Mouse (Mus musculus) heart, embryonic 14.5 days (tissue): ENCODE results near the gene Zfhx3. TPM values are rescaled to one million over a fixed set of nuclear protein-coding genes. Genes with fewer than 3 reads are reported as not detected.
A peak's percentile ranks its signal among the peaks of the same experiment; 100 is the strongest.

Experiments
- ATAC-seq: fragments of 200-750 bp; cut with Nextera tagmentation; 2 replicates; pipeline ENCODE4 v1.8.0; 2017; ENCODE audit warnings: low read depth, moderate TSS enrichment; ENCODE audit not compliant: insufficient number of reproducible peaks, insufficient read depth, low FRiP score
- H3K27ac ChIP-seq, 2 experiments: fragments of 200-500 bp in 1 of 2; fragments of 300-500 bp in 1 of 2; sonication (generic) in 1 of 2; replicated peaks in 1 of 2; 2 replicates each; pipeline ENCODE4 v1.5.1; 2012 to 2014; ENCODE audit warnings: low read depth in 2 of 2, low read length in 2 of 2, control low read depth in 1 of 2, mild to moderate bottlenecking in 1 of 2, mixed read lengths in 1 of 2; ENCODE audit not compliant: control insufficient read depth in 1 of 2, insufficient read depth in 1 of 2
- H3K27me3 ChIP-seq: fragments of 300-500 bp; sonication (generic); 2 replicates; pipeline ENCODE4 v1.6.1; 2014; ENCODE audit warnings: mild to moderate bottlenecking, low read length, control low read depth; ENCODE audit not compliant: control insufficient read depth, insufficient read depth
- H3K36me3 ChIP-seq: fragments of 300-500 bp; sonication (generic); 2 replicates; pipeline ENCODE4 v1.6.1; 2014; ENCODE audit warnings: mild to moderate bottlenecking, control low read depth, low read length, mixed read lengths; ENCODE audit not compliant: control insufficient read depth, insufficient read depth
- H3K4me1 ChIP-seq, 2 experiments: fragments of 200-500 bp in 1 of 2; fragments of 300-500 bp in 1 of 2; sonication (generic) in 1 of 2; 2 replicates each; pipeline ENCODE4 v1.6.1; 2012 to 2014; ENCODE audit warnings: low read length in 2 of 2, control low read depth in 1 of 2, mixed read lengths in 1 of 2; ENCODE audit not compliant: control insufficient read depth in 2 of 2, insufficient read depth in 2 of 2
- H3K4me2 ChIP-seq: fragments of 300-500 bp; sonication (generic); 2 replicates; pipeline ENCODE4 v1.6.1; 2014; ENCODE audit warnings: mild to moderate bottlenecking, low read length
- H3K4me3 ChIP-seq, 2 experiments: fragments of 200-500 bp in 1 of 2; fragments of 300-500 bp in 1 of 2; sonication (generic) in 1 of 2; 2 replicates each; pipeline ENCODE4 v1.5.1; 2012 to 2014; ENCODE audit warnings: low read length in 2 of 2, mild to moderate bottlenecking in 2 of 2, control low read depth in 1 of 2, low read depth in 1 of 2, moderate library complexity in 1 of 2; ENCODE audit not compliant: control insufficient read depth in 1 of 2, insufficient read depth in 1 of 2
- H3K9ac ChIP-seq: fragments of 300-500 bp; sonication (generic); 2 replicates; pipeline ENCODE4 v1.6.1; 2014; ENCODE audit warnings: mild to moderate bottlenecking, low read length
- H3K9me3 ChIP-seq: fragments of 300-500 bp; sonication (generic); 2 replicates; pipeline ENCODE4 v1.6.1; 2016; ENCODE audit warnings: low read length, control low read depth; ENCODE audit not compliant: control insufficient read depth
- WGBS: fragments of 180-500 bp; shearing (Covaris S2); extraction: QIAGEN DNeasy Blood & Tissue Kit; methylation state at CpG from one replicate; pipeline ENCODE4 v1.1.7; 2014; 5-methylcytosine and 5-hydroxymethylcytosine counted together
- polyA plus RNA-seq: library from polyadenylated mRNA; unstranded; fragments of >200 nt; fragmentation: Nextera tagmentation; extraction: Ambion mirVana; gene quantifications from 2 replicates; pipeline ENCODE4 v1.2.1, GENCODE M21; 2014

The Zfhx3 gene
- polyA plus RNA-seq, 1 experiment from 2014 or later: 6.4 TPM

DNA sequence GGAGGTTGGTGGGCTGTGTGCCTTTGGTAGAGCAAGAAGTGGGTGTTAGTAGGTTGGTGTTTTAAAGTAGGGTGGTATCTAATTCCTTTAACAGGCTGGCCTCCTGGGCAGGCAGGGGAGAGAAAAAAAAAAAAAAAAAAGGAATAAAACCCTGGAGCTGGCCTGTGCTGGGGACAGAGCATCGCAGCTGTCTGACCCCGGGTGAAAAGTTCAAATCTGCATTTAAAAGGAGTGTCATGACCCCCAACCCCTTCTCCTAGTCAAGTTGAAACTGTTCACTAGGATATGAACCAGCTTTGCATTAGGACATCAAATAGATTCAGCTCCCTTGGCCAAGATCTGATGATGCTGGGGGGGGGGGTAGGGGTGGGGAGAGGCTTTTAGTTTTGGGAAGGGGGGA lies 786.7 kb downstream of the Zfhx3 start:
- Histone ChIP-seq H3K36me3 (no peaks in the 10 kb centered on the region), H3K27ac (no peak overlapping the region), H3K4me3 (no peak overlapping the region), H3K4me1 (peaks cover 15 to 29% of the 10 kb centered on the region in 2 experiments), H3K4me2 (no peak overlapping the region), H3K9ac (no peak overlapping the region), H3K27me3 (no peaks in the 10 kb centered on the region), H3K9me3 (no peaks in the 10 kb centered on the region)
- ATAC-seq: no peak
- 20% methylated on average over 2 of the region's 2 CpGs for WGBS

DNA sequence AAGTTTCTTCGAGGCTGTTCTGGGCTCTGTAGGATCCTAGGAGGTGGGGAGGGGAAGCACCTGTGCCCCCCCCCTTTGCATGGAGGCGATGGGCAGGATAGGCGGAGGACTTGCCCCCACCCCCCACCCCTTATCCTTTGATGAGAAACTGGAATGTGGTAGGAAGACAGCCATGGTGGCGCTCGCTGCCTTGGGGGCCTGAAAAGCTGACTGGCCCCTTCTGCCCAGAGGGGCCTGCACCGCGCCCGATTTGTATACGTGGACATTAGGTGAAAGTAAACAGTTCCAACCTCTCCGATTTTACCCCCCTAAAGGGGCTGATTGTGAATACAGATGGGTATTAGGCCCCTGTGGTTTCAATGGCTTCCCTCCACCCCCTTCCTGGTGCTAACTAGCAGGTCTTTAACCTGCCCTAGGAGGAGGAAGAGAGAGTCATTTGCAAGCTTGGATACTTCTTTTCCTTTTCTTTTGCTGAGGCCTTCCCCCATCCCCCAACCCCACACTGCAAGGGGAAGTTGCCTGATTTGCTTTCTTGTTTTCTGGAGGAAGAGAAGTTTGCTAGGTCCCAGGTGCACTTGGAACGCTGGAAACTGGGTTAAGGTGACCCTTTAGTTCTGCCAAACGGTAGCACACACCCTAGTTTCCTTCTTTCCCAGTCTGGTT lies 787.4 kb downstream of the Zfhx3 start:
- H3K4me3 ChIP-seq: no peak overlapping the region
- no peaks in the 10 kb centered on the region for H3K36me3 ChIP-seq
- no peaks in the 10 kb centered on the region for H3K27me3 ChIP-seq
- no peaks in the 10 kb centered on the region for H3K9me3 ChIP-seq
- H3K9ac ChIP-seq: no peak overlapping the region
- no peak for ATAC-seq
- peaks cover 14 to 29% of the 10 kb centered on the region in 2 experiments for H3K4me1 ChIP-seq
- H3K27ac ChIP-seq: no peak overlapping the region
- WGBS: 34% methylated on average over 12 of the region's 12 CpGs
- H3K4me2 ChIP-seq: no peak overlapping the region

- Histone ChIP-seq H3K4me3 (no peak overlapping the region), H3K36me3 (no peaks in the 10 kb centered on the region), H3K27ac (no peak overlapping the region), H3K4me1 (peaks cover 14 to 22% of the 10 kb centered on the region in 2 experiments), H3K27me3 (no peaks in the 10 kb centered on the region), H3K9ac (no peak overlapping the region), H3K4me2 (no peak overlapping the region), H3K9me3 (no peaks in the 10 kb centered on the region)
- no peak for ATAC-seq
- 71% methylated on average over 9 of the region's 9 CpGs for WGBS
Measured at GRCm38 (mm10) chr8:108730907-108731440, 788.5 kb downstream of the Zfhx3 start.

DNA sequence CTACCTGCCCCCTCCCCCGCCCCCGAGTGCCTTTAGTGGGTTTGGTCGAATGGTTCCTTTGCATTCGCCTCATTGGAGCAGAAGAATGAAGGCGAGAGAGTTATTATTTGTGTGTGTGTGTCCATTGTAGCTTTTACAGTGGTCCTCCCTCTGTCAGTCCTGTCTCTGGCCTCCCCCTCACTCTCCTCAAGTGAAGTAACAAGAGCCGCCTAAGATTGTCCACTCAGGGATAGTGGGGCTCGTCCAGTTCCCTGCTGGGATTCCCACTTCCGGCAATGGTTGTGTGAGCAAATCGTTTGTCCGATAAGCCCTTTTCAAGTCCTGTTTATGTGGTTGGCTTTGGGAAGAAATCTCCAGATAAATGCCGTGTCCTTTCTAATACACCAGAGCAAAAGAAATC lies 790.1 kb downstream of the Zfhx3 start:
- H3K4me3 ChIP-seq: no peak overlapping the region
- H3K9me3 ChIP-seq: no peaks in the 10 kb centered on the region
- ATAC-seq: no peak
- H3K4me1 ChIP-seq: peaks cover 17 to 25% of the 10 kb centered on the region in 2 experiments
- no peak overlapping the region for H3K9ac ChIP-seq
- H3K27me3 ChIP-seq: no peaks in the 10 kb centered on the region
- H3K4me2 ChIP-seq: no peak overlapping the region
- no peaks in the 10 kb centered on the region for H3K36me3 ChIP-seq
- no peak overlapping the region for H3K27ac ChIP-seq
- WGBS: 42% methylated on average over 11 of the region's 11 CpGs

DNA sequence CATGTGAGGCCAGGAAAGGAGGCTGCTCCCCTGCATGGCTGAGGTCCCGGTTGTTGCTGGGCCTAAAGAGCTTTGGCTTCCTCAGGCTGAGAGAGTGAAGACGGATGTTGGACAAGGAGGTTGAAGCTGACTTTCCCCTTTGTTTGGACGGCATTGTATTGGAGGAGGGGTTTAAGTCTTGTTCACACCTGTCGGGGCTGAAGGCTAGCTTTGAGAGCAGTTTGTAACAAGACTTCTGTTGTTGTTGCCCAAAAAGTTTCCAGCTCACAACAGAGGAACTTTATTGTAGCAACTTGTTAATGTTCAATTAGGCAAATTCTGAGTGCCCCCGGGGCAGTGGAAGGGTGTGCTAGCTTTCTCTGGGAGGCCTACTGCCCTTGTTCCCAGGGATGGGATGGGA lies 790.9 kb downstream of the Zfhx3 start:
- no peaks in the 10 kb centered on the region for H3K27me3 ChIP-seq
- H3K4me3 ChIP-seq: no peak overlapping the region
- H3K27ac ChIP-seq: no peak overlapping the region
- no peaks in the 10 kb centered on the region for H3K36me3 ChIP-seq
- H3K4me1 ChIP-seq: peaks cover 21 to 25% of the 10 kb centered on the region in 2 experiments
- no peak overlapping the region for H3K4me2 ChIP-seq
- no peak overlapping the region for H3K9ac ChIP-seq
- 75% methylated on average over 5 of the region's 5 CpGs for WGBS
- ATAC-seq: no peak
- H3K9me3 ChIP-seq: no peaks in the 10 kb centered on the region

GRCm38 (mm10) chr8:108736442-108736841 lies 794.0 kb downstream of the Zfhx3 start:
- WGBS: 32% methylated on average over 9 of the region's 9 CpGs
- ATAC-seq: no peak
- Histone ChIP-seq H3K9ac (no peak overlapping the region), H3K4me3 (no peak overlapping the region), H3K4me1 (peaks cover 17 to 22% of the 10 kb centered on the region in 2 experiments), H3K9me3 (no peaks in the 10 kb centered on the region), H3K36me3 (no peaks in the 10 kb centered on the region), H3K27ac (peak overlapping the region in 1 of 2 experiments; percentile 41; a peak in 1 of 4 replicates), H3K4me2 (peak overlapping the region; percentile 1; the same call in 1 of the 2 replicates), H3K27me3 (no peaks in the 10 kb centered on the region)

GRCm38 (mm10) chr8:108738179-108738578 lies 795.7 kb downstream of the Zfhx3 start:
- no peak overlapping the region for H3K4me3 ChIP-seq
- 93% methylated on average over 10 of the region's 10 CpGs for WGBS
- H3K4me1 ChIP-seq: peaks cover 17 to 23% of the 10 kb centered on the region in 2 experiments
- no peak overlapping the region for H3K27ac ChIP-seq
- no peaks in the 10 kb centered on the region for H3K36me3 ChIP-seq
- no peaks in the 10 kb centered on the region for H3K27me3 ChIP-seq
- H3K9ac ChIP-seq: no peak overlapping the region
- H3K4me2 ChIP-seq: no peak overlapping the region
- H3K9me3 ChIP-seq: no peaks in the 10 kb centered on the region
- ATAC-seq: no peak

DNA sequence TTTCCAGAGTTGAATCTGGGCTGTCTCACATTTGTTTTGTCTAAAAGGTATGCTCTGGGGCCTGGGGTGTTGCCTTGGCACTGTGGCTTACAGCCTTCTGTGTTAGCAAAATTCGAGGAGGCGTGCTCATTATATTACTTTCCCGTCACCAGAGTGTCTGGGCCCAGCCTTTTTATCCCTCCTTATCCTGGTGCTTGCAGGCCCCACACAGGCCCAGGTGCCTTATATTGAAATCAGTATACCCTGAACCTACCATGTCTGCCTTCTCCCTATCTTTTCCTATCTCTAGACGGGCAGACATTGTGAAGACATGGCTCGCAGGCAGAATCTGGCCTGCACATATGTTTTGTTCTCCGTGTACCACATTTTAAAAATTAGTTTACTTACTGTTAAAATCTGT lies 797.1 kb downstream of the Zfhx3 start:
- Histone ChIP-seq H3K4me1 (peaks cover 20% of the 10 kb centered on the region in 2 experiments), H3K27me3 (no peaks in the 10 kb centered on the region), H3K27ac (no peak overlapping the region), H3K4me2 (no peak overlapping the region), H3K9ac (no peak overlapping the region), H3K36me3 (no peaks in the 10 kb centered on the region), H3K9me3 (no peaks in the 10 kb centered on the region), H3K4me3 (no peak overlapping the region)
- WGBS: 87% methylated on average over 6 of the region's 6 CpGs
- no peak for ATAC-seq
